Mouse (Mus musculus) left cerebral cortex, adult 2 months (tissue): ENCODE data around the gene Ttc7. TPM values are rescaled to one million over a fixed set of nuclear protein-coding genes. Genes with fewer than 3 reads are reported as not detected.
"Not testable (repeated sequence)": the region's sequence is repeated elsewhere in the genome, so short reads cannot be mapped to it uniquely, and the experiment has no call there.

ENCODE experiments used
- DNase-seq, 2 experiments: peaks; one replicate each; pipeline ENCODE4 v3.0.0; 2021 to 2022; ENCODE audit warnings: low spot score in 2 of 2, mixed read lengths in 1 of 2; ENCODE audit errors: extremely low spot score in 1 of 2
- H3K27ac ChIP-seq: fragments of 200-600 bp; 2 replicates; pipeline ENCODE4 v1.8.1; 2022
- H3K4me3 ChIP-seq: fragments of 200-600 bp; 2 replicates; pipeline ENCODE4 v1.8.1; 2022
- CTCF ChIP-seq: fragments of 200-600 bp; IDR thresholded peaks from 2 replicates; pipeline ENCODE4 v1.8.1; 2022; ENCODE audit warnings: antibody characterized with exemption, mild to moderate bottlenecking, moderate library complexity
- intact Hi-C: fragments of 180-260 bp; cut with DNase I; formaldehyde crosslinking; loops from one replicate; pipeline ENCODE4 v1.15.1; 2025
- total RNA-seq, 2 experiments: library from RNA; stranded (reverse); gene quantifications; 2 replicates each; pipeline ENCODE4 v1.2.3; 2021

The Ttc7 gene
- total RNA-seq, 2 experiments from 2014 or later: 11.8 to 13.2 TPM

DNA sequence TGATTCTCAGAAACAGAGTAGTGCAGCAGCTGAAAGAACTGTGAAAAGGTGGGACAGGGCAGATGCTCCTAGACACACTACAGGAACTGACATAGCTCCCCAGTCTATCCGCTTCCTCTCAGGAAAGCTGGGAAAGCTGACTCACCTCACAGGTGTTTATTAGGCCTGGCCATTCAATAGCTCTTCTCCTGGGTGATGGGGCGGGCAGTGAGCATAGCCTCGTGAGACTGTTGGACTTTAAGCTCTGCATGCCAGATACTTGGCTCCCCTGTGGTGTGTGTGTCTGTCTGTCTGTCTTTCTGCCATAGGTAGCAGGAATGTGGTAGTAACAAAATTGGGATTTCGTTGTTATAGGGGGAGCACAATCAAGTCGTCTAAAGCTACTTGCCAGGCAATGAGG, 6.7 kb downstream of the Ttc7 start:
- intact Hi-C loops: no loop called here

GRCm38 (mm10) chr17:87291037-87291436, 8.4 kb downstream of the Ttc7 start:
- no peak overlapping the region for H3K4me3 ChIP-seq
- no peak for TF ChIP-seq CTCF
- intact Hi-C loops: no loop called here
- H3K27ac ChIP-seq: no peak overlapping the region
- DNase-seq: no peak

More for the DNA sequence above, 6.7 kb downstream of the Ttc7 start:
- no peak for TF ChIP-seq CTCF
- H3K27ac ChIP-seq: no peak overlapping the region
- no peak overlapping the region for H3K4me3 ChIP-seq
- no peak for DNase-seq

DNA sequence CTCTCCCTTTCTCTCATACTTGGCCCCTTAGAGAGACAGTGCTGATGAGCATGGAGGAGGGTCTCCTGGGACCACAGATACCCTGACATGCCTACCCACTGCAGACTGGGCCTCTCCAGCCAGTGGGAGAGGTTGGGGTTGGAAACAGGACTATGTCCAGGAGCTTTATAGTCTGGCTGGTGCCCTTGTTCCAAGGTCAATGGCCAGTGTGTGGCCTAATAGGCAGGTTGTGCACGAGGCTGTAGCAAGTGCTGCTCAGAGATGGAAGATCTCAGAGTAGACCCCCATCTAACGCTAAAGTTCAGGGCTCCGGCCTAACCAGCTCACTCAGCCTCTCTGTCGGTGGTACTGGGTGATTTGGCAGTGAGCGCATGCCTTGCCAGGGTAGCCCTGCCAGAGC, 9.1 kb downstream of the Ttc7 start:
- DNase-seq: no peak

GRCm38 (mm10) chr17:87293125-87293524, 10.4 kb downstream of the Ttc7 start:
- intact Hi-C loops: no loop called here
- no peak for TF ChIP-seq CTCF
- no peak for DNase-seq
- no peak overlapping the region for H3K4me3 ChIP-seq
- no peak overlapping the region for H3K27ac ChIP-seq

More for the DNA sequence above, 9.1 kb downstream of the Ttc7 start:
- no peak for TF ChIP-seq CTCF
- intact Hi-C loops: no loop called here
- no peak overlapping the region for H3K4me3 ChIP-seq
- H3K27ac ChIP-seq: no peak overlapping the region

GRCm38 (mm10) chr17:87295738-87296137, 13.1 kb downstream of the Ttc7 start:
- no peak overlapping the region for H3K4me3 ChIP-seq
- intact Hi-C loops: no loop called here
- DNase-seq: no peak
- no peak overlapping the region for H3K27ac ChIP-seq
- TF ChIP-seq CTCF: no peak

DNA sequence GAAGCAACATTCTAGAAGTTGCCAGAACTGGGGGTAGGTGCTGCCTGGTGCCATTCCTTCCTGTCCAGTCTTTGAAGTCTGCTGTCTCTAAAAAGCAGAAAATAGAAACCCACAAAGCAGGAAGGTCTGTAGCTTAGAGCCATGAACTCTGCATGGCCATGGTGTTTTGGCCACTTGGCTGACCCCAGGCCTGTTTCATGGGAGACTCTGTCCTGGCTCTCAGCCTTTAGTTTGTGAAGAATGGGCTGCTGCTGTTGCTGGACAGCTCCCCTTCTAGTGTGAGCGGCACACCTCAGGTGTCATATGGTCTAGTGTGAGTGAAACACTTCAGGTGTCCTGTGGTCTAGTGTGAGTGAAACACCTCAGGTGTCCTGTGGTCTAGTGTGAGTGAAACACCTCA, 14.0 kb downstream of the Ttc7 start:
- H3K27ac ChIP-seq, intact Hi-C loops, DNase-seq, H3K4me3 ChIP-seq: not testable (repeated sequence)

DNA sequence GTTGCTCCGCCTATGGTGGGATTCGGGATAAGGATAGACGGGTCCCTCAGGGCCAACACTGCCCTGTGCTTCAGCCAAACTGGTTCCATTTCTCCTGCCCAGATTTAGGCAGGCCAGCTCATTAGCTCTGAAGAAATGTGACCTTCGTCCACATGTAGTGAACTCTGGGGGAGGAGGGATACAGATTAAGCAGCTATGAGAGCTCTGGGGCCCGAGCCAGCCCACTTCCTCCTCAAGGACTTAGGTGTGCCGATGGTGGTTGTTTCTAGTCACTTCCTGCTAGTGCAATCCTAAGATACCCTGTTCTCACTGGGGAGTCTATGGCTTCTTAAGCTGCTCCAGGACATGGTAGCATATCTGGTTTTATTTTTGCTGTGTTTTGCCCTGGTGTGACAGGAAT, 16.3 kb downstream of the Ttc7 start:
- Histone ChIP-seq H3K4me3 (no peak overlapping the region), H3K27ac (no peak overlapping the region)
- no peak for TF ChIP-seq CTCF
- no peak for DNase-seq
- intact Hi-C loops: no loop called here

DNA sequence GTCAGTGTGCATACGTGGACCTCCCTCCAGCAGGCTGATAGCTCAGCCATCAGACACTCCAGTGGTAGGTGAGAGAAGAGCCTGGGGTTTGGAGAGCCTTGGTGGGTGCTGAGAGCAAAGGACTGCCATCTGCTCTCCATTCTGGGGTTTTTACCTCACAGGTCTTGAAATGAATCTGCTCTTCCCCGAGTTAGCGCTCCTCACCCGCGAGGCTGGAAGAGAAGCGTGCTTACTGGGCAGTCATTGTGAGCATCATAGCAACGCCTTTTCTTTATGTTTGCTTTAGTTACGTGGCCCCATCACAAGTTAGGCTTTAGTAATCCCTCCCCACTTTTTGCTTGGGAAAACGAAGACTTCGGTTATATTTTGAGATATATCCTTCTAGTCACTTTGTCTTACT, 17.7 kb downstream of the Ttc7 start:
- Histone ChIP-seq H3K27ac (no peak overlapping the region), H3K4me3 (no peak overlapping the region)
- TF ChIP-seq CTCF: no peak
- intact Hi-C loops: no loop called here
- no peak for DNase-seq

GRCm38 (mm10) chr17:87301607-87302006, 18.9 kb downstream of the Ttc7 start:
- intact Hi-C loops, H3K27ac ChIP-seq, DNase-seq, H3K4me3 ChIP-seq: not testable (repeated sequence)

GRCm38 (mm10) chr17:87302014-87302794, 19.5 kb downstream of the Ttc7 start:
- TF ChIP-seq CTCF: no peak
- intact Hi-C loops: no loop called here
- no peak for DNase-seq
- H3K4me3 ChIP-seq: no peak overlapping the region
- no peak overlapping the region for H3K27ac ChIP-seq

DNA sequence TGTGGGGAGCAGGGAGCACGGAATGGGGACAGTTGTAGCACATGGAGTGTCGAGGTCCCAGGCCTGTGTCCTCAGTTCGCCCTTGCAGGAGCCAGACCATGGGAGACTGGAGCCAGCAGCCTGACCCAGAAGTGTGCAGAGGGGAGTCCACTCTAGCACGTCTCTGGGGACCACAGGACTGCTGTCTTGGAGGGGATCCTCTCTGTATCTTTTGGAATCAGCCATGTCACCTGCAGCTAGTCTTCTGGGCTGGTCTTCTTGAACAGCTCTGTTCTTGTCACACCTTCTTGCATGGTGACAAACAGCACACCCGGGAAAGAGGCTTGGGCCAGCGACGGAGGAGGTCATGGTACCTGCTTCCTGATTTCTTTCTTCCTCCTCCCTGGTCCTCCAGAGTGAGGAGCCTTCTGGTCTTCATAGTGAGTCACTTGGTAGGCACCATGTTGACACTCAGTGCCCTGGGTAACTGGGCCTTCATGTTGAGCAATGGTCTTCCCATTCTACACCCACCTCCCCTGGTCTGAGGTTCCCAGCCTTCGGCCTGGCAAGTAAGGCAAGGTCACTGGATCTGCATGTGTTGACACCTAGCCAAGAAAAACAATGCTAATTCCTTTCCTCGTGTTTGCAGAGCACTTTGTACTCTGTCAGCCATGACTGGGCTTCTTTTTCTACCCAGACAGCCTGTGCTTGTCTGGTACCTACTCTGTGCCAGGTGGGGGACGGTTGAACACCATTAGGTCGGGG, 21.6 kb downstream of the Ttc7 start:
- no peak for TF ChIP-seq CTCF
- DNase-seq: no peak
- no peak overlapping the region for H3K4me3 ChIP-seq
- intact Hi-C loops: no loop called here
- H3K27ac ChIP-seq: no peak overlapping the region

GRCm38 (mm10) chr17:87305065-87305464, 22.4 kb downstream of the Ttc7 start:
- no peak for DNase-seq
- intact Hi-C loops: no loop called here
- Histone ChIP-seq H3K27ac (no peak overlapping the region), H3K4me3 (no peak overlapping the region)
- no peak for TF ChIP-seq CTCF

DNA sequence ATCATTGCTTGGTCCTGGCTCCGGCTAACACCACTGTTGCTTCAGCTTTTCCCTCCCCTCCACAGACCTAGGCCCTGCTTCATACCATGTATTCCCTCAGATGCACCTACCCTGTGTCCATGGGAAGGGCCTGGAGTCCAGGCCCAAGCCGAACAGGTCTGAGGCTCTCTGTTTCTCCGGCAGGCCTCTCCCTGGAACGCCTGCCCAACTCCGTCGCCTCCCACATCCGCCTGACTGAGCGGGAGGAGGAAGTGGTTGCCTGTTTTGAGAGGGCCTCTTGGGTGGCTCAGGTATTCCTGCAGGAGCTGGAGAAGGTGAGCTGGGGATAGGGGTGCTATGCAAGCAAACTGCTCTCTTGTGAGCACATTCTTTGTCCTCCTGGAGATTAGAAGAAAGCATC, 24.1 kb downstream of the Ttc7 start:
- intact Hi-C loops: no loop called here
- Histone ChIP-seq H3K27ac (no peak overlapping the region), H3K4me3 (no peak overlapping the region)
- no peak for TF ChIP-seq CTCF
- DNase-seq: no peak
